Mouse (Mus musculus): ENCODE measurements around the gene Vill.

- TF ChIP-seq CTCF (IDR thresholded peaks at IDR 0.05; ENCODE audit: low read depth) = no peak
- no peak for TF ChIP-seq EP300 (IDR thresholded peaks at IDR 0.05; ENCODE audit: low read depth)
Observed at GRCm38 (mm10) chr9:119016785-119017507, 35.6 kb upstream of the Vill start.
